Mouse (Mus musculus) lung, embryonic 16.5 days (tissue): ENCODE measurements around the gene Adamts17. TPM values are rescaled to one million over a fixed set of nuclear protein-coding genes. Genes with fewer than 3 reads are reported as not detected.

Experiments used
- ATAC-seq: fragments of 200-750 bp; cut with Nextera tagmentation; 2 replicates; pipeline ENCODE4 v1.8.0; 2017; ENCODE audit warnings: low read depth, mild to moderate bottlenecking, moderate library complexity
- H3K27ac ChIP-seq: fragments of 300-500 bp; sonication (generic); 2 replicates; pipeline ENCODE4 v1.5.1; 2014; ENCODE audit warnings: mild to moderate bottlenecking, control low read depth, low read length
- H3K27me3 ChIP-seq: fragments of 300-500 bp; sonication (generic); 2 replicates; pipeline ENCODE4 v1.6.1; 2014; ENCODE audit warnings: low read depth, low read length, mixed read lengths; ENCODE audit not compliant: control insufficient read depth, insufficient read depth
- H3K36me3 ChIP-seq: fragments of 300-500 bp; sonication (generic); 2 replicates; pipeline ENCODE4 v1.6.1; 2014; ENCODE audit warnings: low read length; ENCODE audit not compliant: control insufficient read depth, insufficient read depth
- H3K4me1 ChIP-seq: fragments of 300-500 bp; sonication (generic); replicated peaks from 2 replicates; pipeline ENCODE4 v1.6.1; 2014; ENCODE audit warnings: low read length, mixed read lengths; ENCODE audit not compliant: control insufficient read depth, insufficient read depth
- H3K4me2 ChIP-seq: fragments of 300-500 bp; sonication (generic); 2 replicates; pipeline ENCODE4 v1.6.1; 2014; ENCODE audit warnings: low read depth, low read length, control low read depth
- H3K4me3 ChIP-seq: fragments of 300-500 bp; sonication (generic); 2 replicates; pipeline ENCODE4 v1.5.1; 2014; ENCODE audit warnings: mild to moderate bottlenecking, low read length, control low read depth
- H3K9ac ChIP-seq: fragments of 300-500 bp; sonication (generic); 2 replicates; pipeline ENCODE4 v1.6.1; 2014; ENCODE audit warnings: low read length, control low read depth
- H3K9me3 ChIP-seq: fragments of 300-500 bp; sonication (generic); 2 replicates; pipeline ENCODE4 v1.6.1; 2016; ENCODE audit warnings: low read length; ENCODE audit not compliant: control insufficient read depth
- WGBS: fragments of 180-500 bp; shearing (Covaris S2); extraction: QIAGEN DNeasy Blood & Tissue Kit; methylation state at CpG from one replicate; pipeline ENCODE4 v1.1.7; 2014; 5-methylcytosine and 5-hydroxymethylcytosine counted together
- polyA plus RNA-seq: library from polyadenylated mRNA; unstranded; fragments of >200 nt; fragmentation: Nextera tagmentation; extraction: Ambion mirVana; gene quantifications from 2 replicates; pipeline ENCODE4 v1.2.1, GENCODE M21; 2015

The Adamts17 gene
- polyA plus RNA-seq, 1 experiment from 2014 or later: 15.4 TPM

DNA sequence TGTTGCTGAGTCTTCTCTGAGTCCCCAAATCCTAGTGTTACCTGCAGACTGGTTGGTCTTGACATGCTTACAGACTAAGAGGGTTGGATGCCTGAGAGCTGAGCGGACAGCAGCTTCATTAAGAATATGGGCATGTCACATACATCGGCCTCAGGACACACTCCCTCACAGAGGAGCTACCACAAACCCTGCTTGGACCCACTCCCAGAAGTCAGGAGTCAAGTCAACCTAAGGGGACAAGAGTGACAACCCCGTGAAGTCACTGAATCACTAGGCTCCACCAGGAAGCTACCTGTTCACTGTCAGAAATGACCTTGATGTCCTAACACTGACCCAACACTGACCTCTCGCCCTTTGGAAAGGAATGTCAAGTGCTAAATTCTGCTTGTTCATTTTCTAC is 226.1 kb downstream of the Adamts17 start:
- no peak overlapping the region for H3K4me3 ChIP-seq
- H3K27ac ChIP-seq: no peak overlapping the region
- H3K9ac ChIP-seq: no peak overlapping the region
- H3K4me2 ChIP-seq: no peak overlapping the region
- H3K27me3 ChIP-seq: no peaks in the 10 kb centered on the region
- ATAC-seq: no peak
- WGBS: 84% methylated on average over 4 of the region's 4 CpGs
- no peaks in the 10 kb centered on the region for H3K9me3 ChIP-seq
- H3K36me3 ChIP-seq: no peaks in the 10 kb centered on the region
- peaks cover 6% of the 10 kb centered on the region for H3K4me1 ChIP-seq

DNA sequence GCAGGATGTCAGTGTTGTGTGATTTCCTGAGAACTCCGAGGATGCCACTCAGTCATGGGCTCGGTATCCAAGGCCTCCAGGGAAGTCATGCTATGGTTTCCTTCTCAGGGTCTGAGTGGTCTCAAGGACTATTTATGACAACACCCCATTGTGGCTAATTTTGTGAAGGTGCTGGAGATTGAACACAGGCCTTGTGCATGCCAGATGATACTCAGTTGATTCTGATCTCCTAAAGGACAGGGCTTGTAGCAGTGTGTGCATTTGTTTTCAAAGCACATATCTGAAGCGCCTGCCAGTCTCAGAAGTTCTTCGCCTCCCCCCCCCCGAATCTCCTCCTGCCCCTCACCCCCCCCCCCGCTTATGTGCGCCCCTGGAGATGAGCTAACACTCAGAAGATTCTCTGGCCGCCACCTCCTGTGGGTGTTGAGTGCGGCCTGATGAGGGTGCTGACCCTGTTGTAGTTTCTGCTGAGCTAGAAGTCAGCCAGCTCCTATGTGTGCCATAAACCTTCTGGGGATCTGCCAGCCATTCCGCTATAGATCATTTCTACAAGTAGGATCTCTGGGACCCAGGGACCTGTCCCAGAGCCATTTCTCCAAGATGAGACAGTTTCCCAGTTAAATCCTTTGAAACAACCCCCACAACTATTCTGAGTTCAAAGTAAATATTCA is 232.6 kb downstream of the Adamts17 start:
- 46% methylated on average over 10 of the region's 10 CpGs for WGBS
- no peaks in the 10 kb centered on the region for H3K36me3 ChIP-seq
- peak; percentile 95 for ATAC-seq
- H3K4me1 ChIP-seq: peaks cover 10% of the 10 kb centered on the region
- no peak overlapping the region for H3K4me3 ChIP-seq
- no peak overlapping the region for H3K9ac ChIP-seq
- H3K27me3 ChIP-seq: no peaks in the 10 kb centered on the region
- H3K9me3 ChIP-seq: no peaks in the 10 kb centered on the region
- H3K27ac ChIP-seq: peak overlapping the region; percentile 85
- no peak overlapping the region for H3K4me2 ChIP-seq

- WGBS: 94% methylated on average over 10 of the region's 10 CpGs
- no peaks in the 10 kb centered on the region for H3K9me3 ChIP-seq
- H3K27ac ChIP-seq: no peak overlapping the region
- H3K9ac ChIP-seq: no peak overlapping the region
- no peak overlapping the region for H3K4me2 ChIP-seq
- no peaks in the 10 kb centered on the region for H3K27me3 ChIP-seq
- no peaks in the 10 kb centered on the region for H3K36me3 ChIP-seq
- no peaks in the 10 kb centered on the region for H3K4me1 ChIP-seq
- H3K4me3 ChIP-seq: no peak overlapping the region
- no peak for ATAC-seq
Observed at GRCm38 (mm10) chr7:67082751-67083150, 243.2 kb downstream of the Adamts17 start.

GRCm38 (mm10) chr7:67087759-67088158 is 248.2 kb downstream of the Adamts17 start:
- Histone ChIP-seq H3K4me2 (no peak overlapping the region), H3K27ac (no peak overlapping the region), H3K36me3 (no peaks in the 10 kb centered on the region), H3K4me1 (no peaks in the 10 kb centered on the region), H3K27me3 (no peaks in the 10 kb centered on the region), H3K4me3 (no peak overlapping the region), H3K9ac (no peak overlapping the region), H3K9me3 (no peaks in the 10 kb centered on the region)
- ATAC-seq: peak; percentile 66
- 45% methylated on average over 6 of the region's 6 CpGs for WGBS

DNA sequence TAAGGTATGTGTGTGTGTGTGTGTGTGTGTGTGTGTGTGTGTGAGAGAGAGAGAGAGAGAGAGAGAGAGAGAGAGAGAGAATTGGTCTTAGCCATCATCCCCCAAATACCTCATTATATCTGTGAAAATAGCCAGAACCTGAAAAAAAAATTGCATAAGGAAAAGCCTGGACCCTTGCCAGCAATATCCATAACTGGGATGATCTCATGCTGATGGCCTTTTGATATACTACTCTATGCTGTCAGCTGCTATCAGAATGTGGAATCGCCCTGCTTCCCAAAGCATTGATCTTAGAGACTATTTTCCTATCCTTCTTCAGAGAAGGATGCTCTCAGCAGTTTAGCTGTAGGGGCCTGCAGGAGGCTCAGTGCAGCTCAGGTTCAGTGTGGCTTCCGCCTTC is 257.6 kb downstream of the Adamts17 start:
- Histone ChIP-seq H3K4me1 (0 out of 2 replicates have a peak, but pooled peaks cover 6% of the 10 kb centered on the region), H3K9me3 (no peaks in the 10 kb centered on the region), H3K27ac (no peak overlapping the region), H3K36me3 (no peaks in the 10 kb centered on the region), H3K27me3 (no peaks in the 10 kb centered on the region), H3K4me3 (no peak overlapping the region), H3K9ac (no peak overlapping the region), H3K4me2 (no peak overlapping the region)
- ATAC-seq: no peak
- WGBS: 73% methylated on average over 2 of the region's 2 CpGs

DNA sequence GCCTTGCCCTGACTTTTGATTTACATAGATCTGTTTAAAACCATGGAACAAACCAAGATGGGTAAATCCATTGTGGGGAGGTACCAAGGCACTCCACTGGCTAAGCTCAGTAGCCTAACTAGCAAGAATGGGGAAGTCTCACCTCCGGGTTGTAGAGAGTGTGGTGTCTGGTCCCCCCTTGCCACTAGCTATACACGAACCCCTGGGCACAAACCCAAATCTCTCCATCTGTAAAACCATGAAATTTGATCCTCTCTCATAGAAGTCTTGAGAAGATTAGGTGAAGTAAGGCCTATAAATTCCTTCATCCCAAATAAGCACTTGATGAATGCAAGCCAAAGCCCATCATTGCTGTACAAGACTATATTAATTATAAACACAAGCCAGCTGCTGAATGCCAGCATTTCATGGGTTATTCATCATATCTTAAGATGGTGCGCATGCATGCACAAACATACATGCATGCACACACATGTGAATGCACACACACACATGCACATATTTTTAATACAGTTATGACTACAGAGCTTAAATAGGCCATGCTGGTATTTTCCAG is 262.0 kb downstream of the Adamts17 start:
- H3K36me3 ChIP-seq: no peaks in the 10 kb centered on the region
- H3K27ac ChIP-seq: no peak overlapping the region
- H3K4me1 ChIP-seq: 0 out of 2 replicates have a peak, but pooled peaks cover 6% of the 10 kb centered on the region
- no peaks in the 10 kb centered on the region for H3K27me3 ChIP-seq
- no peak overlapping the region for H3K9ac ChIP-seq
- no peak overlapping the region for H3K4me3 ChIP-seq
- H3K9me3 ChIP-seq: no peaks in the 10 kb centered on the region
- H3K4me2 ChIP-seq: no peak overlapping the region
- 58% methylated on average over 3 of the region's 3 CpGs for WGBS
- ATAC-seq: no peak

DNA sequence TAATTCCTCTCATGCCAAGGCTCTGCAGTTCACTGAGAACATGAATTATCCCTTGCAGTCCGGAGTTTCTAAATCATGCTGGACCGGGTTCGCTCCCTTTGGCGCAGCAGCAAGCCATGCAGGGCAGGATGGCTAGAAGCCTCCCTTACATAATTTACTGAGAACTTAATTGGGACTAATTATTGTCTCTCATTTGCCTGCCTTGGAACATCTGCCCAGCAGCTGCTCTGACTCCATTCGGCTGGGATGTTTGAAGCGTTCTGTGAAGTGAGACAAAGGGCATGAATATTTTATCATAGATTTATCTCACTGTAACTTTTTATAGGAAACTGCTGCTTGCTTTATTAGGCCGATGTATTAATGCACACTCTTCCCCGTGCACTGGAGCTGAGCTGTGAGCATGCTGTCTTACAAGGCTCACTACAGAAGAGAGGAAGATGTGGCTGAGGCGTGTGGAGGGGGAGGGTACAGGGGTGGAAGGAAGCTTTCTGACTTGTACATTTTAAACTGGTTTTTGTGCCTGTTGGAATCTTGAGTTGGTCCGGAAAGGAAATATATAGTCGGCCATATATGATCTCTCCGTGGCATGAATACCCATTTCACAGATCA is 271.1 kb downstream of the Adamts17 start:
- no peaks in the 10 kb centered on the region for H3K4me1 ChIP-seq
- H3K9ac ChIP-seq: no peak overlapping the region
- no peak overlapping the region for H3K4me2 ChIP-seq
- no peak overlapping the region for H3K27ac ChIP-seq
- WGBS: 85% methylated on average over 12 of the region's 12 CpGs
- no peaks in the 10 kb centered on the region for H3K27me3 ChIP-seq
- no peak overlapping the region for H3K4me3 ChIP-seq
- no peaks in the 10 kb centered on the region for H3K9me3 ChIP-seq
- ATAC-seq: no peak
- no peaks in the 10 kb centered on the region for H3K36me3 ChIP-seq

DNA sequence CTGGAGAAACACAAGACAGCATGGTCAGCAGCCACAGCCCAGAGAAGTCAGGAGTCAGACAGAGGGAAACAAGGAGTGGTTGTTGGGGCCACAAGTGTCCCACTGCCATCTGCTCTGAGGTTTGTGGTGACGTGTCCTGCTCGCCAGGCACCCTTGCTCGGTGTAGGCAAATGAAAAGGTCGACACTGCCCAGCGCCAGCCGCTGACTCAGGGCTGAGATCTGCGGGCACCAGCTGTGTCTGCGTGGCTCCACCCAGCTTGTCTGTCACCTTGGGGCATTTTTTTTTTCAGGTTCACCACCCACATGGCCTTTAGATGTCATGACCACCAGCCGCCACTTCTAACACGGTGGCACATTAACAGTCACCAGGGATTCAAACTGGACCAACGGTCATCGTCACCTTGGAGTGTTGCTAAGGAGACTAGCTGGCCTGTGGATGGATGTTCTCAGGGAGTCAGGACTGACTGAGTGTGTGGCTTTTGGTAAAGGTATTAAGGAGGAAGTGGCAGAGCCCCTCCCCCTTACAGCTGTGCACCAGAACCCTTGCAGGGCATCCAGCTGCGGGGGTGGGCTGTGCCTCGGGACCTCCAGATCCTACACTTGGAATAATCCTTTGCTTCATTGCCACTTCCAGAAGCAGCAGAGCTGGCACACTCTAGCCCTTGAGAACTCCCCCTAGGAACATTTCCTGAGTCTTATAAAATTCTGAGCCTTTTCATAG is 273.1 kb downstream of the Adamts17 start:
- ATAC-seq: no peak
- Histone ChIP-seq H3K27me3 (no peaks in the 10 kb centered on the region), H3K4me1 (no peaks in the 10 kb centered on the region), H3K9me3 (no peaks in the 10 kb centered on the region), H3K4me3 (no peak overlapping the region), H3K9ac (no peak overlapping the region), H3K36me3 (no peaks in the 10 kb centered on the region), H3K4me2 (no peak overlapping the region), H3K27ac (no peak overlapping the region)
- WGBS: 66% methylated on average over 14 of the region's 14 CpGs

GRCm38 (mm10) chr7:67114056-67114455 is 274.5 kb downstream of the Adamts17 start:
- Histone ChIP-seq H3K4me2 (no peak overlapping the region), H3K27ac (no peak overlapping the region), H3K36me3 (no peaks in the 10 kb centered on the region), H3K9me3 (no peaks in the 10 kb centered on the region), H3K9ac (no peak overlapping the region), H3K4me3 (no peak overlapping the region), H3K4me1 (no peaks in the 10 kb centered on the region), H3K27me3 (no peaks in the 10 kb centered on the region)
- no peak for ATAC-seq
- 94% methylated on average over 3 of the region's 3 CpGs for WGBS
